Mouse (Mus musculus): ENCODE results near the gene Avil.

Avil gene

DNA sequence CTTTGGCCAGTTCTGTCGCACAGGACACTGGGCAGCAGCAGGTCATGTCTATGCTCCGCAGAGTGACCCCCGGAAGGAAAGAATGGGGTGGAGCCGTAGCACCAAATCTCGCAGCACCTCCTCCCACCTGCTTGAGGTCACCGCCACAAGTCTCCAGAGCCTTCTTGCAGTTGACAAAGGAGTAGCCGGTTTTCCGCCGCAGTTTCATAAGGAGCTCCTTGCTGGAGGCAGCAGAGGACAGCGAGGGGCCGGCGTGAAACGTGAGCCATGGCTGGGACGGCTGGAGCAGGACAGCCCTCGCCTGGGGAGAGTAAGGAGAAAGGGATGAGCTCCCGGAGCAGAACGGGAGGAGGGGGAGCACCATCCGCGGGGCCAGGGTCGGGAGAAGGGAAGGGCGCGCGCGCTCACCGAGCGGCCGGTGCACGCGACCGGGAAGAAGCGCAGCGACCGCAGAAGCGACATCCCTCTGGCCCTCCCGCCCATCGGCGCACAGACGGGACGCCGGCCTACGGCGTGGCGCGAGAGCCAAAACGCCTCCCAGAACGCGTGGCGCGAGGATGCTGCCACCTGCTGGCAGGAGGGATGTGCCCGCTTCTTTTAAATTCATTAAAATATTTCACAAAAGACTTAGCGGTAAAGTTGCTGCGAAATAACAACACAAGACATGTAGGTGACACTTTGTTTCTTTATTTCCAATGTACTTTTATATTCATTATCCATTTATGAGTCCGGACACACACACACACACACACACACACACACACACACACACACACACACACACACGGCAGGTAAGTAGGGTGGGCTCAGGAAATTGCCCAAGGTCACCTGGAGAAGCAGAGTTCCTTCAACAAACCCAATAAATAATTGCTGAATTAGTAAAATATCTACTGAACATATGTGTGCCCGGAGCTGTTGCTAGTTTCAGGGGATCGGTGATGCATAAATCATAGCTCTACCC lies 30.1 kb downstream of the Avil start, which contains the start of gene Tsfm:
TSS of gene Tsfm (minus strand) at position 505 of the 961 bp plus-strand sequence.
- peak; percentile 94 for DNase-seq

- no peak for DNase-seq
These were observed 32.8 kb downstream of the Avil start for GRCm38 (mm10) chr10:127033301-127033741.

DNA sequence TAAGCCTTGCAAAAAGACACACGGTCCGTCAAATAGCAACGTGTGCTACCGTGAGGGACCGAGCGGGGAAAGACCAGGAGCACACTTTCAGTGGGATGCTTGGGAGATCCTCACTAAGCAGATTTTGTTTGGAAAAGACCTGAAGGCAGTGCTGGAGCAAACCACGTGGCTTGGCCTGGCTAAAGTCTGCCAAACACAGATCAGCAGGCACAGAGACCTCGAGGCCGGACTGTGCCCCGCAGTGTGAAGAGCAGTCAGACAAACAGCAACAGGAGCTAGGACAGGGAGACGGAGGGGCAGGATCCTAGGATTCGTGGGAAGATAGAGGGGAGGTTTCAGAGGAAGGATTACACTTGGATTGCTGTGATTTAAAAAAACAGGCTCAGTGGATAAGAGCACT lies 35.8 kb downstream of the Avil start:
- DNase-seq: no peak

- DNase-seq: no peak
These were observed 37.1 kb downstream of the Avil start for GRCm38 (mm10) chr10:127037641-127038040.

DNA sequence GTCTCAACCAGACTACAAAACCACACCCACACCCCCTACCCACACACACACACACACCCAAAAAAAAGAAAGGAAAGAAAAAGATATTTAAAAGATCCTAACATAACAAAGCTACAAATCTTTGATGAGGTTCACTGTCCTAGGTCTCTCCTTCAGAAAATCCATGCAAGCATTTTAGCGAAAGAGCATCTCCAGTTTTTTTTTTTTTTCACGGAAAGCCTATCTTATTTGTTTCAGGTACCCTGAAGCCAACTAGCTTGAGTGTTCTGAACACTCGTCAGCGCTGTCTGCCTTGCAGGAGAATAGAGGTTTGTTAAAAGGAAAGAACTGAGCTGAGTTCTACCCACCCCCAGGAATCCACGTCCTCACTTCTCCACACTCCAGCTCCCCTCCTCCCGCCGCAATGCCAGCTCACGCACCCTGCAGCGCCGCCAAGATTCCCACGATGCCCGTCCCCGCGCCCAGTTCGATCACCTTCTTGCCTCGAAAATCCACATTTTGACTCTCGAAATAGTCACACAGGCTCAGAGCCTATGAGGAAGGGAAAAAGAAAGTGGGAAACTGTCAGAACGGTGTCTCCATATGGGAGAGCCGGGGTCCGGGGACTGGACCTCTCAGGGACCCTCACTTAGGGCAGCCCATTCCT lies 40.2 kb downstream of the Avil start:
- no peak for DNase-seq

GRCm38 (mm10) chr10:127041274-127041766 lies 40.8 kb downstream of the Avil start, which contains the start of the genes Mettl1 and Eef1akmt3:
Mettl1 (plus strand) TSS chr10:127041414.
Eef1akmt3 (minus strand) TSS chr10:127041513.
- no peak for DNase-seq

GRCm38 (mm10) chr10:127041774-127042338 lies 41.3 kb downstream of the Avil start:
- DNase-seq: peak; percentile 92

- no peak for DNase-seq
These were observed 42.1 kb downstream of the Avil start for GRCm38 (mm10) chr10:127042468-127043115.

GRCm38 (mm10) chr10:127043187-127043586 lies 42.7 kb downstream of the Avil start:
- no peak for DNase-seq

DNA sequence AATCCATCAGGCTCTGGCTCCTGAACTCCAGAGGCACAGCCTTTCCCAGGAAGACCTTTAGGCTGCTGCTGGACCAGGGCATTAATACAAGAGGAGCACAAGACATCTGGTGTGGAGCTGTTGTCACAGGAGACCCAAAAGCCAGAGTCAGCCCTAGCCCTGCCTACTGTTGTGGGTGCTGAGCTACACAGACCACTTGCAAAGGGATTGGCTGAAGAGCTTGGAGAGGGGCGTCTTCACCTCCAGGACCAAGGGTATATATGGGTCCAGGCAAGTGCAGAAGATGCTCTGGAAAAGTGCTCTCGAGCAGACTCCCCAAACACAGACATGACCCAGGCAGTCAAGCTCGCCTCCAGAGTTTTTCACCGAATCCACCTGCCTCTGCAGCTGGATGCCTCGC lies 47.4 kb downstream of the Avil start, which contains the start of gene Cyp27b1:
TSS of gene Cyp27b1 (plus strand) at position 297 of the 400 bp plus-strand sequence.
- no peak for DNase-seq

DNA sequence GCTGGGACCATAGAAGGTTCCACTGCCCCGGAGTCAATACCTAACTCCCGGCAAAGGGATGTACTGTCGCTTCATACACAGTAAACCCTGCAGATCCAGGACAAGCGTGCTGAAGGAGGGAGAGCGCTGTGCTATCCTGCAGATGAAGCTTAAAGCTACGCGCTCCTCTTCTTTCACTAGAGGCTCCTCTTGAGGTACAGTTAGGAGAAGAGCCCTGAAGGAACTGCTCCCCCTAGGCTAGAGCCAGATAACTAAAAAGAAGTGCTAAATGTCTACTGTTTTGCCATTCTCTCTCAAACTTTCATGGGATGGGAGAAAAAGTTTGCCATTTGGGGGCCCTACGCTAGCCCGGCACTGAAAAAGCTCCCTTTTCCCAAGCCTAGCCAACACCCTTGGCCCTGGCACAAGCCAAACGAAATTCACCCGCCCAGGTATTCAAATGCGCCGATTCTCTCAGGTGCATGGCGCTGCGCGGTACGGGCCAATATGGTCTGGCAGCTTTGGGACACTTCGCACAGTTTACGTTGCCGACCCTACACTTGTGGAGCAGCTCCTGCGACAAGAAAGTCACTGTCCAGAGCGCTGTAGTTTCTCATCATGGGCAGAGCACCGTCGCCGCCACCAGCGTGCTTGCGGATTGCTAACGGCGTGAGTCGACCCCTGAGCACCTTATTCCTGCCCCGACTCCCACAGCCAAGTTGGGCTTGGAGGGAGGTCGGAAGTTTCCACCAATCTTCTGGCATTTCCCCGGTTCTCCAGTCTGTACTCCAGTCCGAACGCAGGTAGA lies 48.3 kb downstream of the Avil start:
- DNase-seq: no peak

- DNase-seq: no peak
These were observed 49.0 kb downstream of the Avil start for GRCm38 (mm10) chr10:127049395-127050118.

DNA sequence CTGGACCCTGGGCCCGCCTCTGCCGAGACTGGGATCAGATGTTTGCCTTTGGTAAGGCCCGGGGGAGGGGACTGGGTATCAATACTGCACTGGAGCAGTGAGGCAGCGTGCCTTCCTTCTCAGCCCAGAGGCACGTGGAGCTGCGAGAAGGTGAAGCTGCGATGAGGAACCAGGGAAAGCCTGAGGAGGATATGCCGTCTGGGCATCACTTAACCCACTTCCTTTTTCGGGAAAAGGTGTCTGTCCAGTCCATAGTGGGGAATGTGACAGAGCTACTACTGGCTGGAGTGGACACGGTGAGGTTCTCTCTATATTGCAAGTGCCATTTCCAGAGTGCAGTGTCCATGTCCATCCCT lies 49.6 kb downstream of the Avil start:
- no peak for DNase-seq

GRCm38 (mm10) chr10:127054646-127055045 lies 54.1 kb downstream of the Avil start:
- no peak for DNase-seq

- no peak for DNase-seq
These were observed 54.9 kb downstream of the Avil start for GRCm38 (mm10) chr10:127055406-127055805.

DNA sequence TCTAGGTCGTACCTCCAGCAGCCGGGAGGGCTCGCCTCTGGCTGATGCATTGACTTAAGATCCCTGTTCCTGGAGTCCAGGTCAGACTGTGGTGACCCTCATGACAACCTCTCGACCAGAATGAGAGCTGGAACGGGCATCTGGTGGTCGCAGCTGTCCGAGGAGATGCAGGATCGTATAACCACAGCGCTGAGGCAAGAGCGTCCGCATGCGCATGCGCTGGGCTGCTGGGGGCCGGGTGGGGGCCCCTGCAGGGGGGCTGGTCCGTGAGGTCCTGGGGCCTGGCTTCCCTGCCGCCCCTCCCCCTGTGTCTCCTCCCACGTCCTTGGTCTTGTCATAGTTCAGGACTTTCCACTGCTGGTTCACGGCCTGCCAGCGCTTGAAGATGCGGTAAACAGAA lies 56.0 kb downstream of the Avil start:
- DNase-seq: no peak

DNA sequence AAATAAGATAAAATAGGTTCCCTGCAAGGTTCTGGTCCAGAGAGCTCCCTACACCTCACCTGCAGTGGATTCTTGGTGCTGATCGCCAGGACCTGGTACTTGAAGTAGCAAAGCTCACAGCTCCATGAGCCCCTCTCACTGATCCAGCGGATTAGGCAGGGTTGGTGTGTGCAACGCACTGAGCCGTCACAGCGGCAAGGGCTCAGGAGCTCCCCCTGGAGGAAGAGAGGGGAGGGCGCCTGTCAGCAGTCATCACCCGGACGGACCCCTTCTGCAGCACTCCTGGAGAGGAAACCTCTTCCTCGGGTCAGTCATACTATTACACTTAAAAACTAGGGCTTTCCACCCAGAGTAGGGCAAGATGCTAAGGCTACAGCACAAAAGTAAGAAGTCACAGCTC lies 57.7 kb downstream of the Avil start:
- DNase-seq: peak; percentile 87

GRCm38 (mm10) chr10:127058708-127059107 lies 58.2 kb downstream of the Avil start:
- no peak for DNase-seq

DNA sequence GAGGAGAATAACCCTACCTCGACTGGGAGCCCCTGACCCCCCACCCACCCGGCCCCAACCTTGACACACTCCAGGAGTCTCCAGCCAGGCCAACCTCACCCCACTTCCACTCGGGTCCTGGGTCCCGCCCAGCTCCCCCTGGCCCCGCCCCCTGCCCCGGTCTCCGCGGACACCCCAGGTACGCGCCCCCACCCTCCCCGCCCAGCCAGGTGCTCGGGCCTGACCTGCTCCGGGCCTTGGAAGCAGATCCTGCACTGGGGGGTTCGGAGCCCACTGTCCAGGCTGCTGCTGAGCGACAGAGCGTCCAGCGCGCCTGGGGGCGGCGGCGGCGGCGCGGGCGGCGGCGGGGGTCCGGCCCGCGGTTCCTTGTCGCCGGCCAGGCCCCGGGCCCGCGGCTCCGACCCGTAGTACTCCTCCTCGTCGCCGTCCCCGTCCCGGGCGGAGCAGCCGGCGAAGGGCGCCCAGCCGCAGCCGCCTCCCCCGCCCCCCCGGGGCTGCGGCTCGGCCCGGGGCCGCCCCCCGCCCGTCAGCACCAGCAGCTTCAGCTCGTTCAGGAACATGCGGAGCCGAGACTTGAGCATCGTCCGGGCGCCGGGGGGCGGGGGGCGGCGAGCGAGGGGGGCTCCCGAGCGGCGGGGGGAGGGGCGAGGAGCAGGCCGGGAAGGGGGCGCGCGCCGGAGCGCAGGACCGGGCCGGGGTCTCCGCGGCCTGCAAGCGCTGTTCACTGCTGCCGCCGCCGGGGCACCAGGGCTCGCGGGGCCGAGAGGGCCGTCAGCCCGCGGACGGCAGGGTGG lies 58.9 kb downstream of the Avil start:
- no peak for DNase-seq
